Mouse (Mus musculus) MEL (cell line): ENCODE measurements around the gene Ski. TPM values are rescaled to one million over a fixed set of nuclear protein-coding genes. Genes with fewer than 3 reads are reported as not detected.

Experiments used
- DNase-seq: peaks from one replicate; pipeline ENCODE4 v3.0.0; 2011; ENCODE audit warnings: low read depth, low spot score
- H3K27ac ChIP-seq: 2 replicates; pipeline ENCODE4 v1.5.1; 2012; ENCODE audit warnings: low read depth, mild to moderate bottlenecking, control low read depth, low read length, moderate library complexity; ENCODE audit not compliant: control insufficient read depth
- H3K27me3 ChIP-seq, 2 experiments: fragments of 150-350 bp in 1 of 2; sonication (generic) in 1 of 2; 2 replicates each; pipeline ENCODE4 v1.6.1; 2012; ENCODE audit warnings: low read length in 2 of 2, mild to moderate bottlenecking in 2 of 2, improper control_type of control experiment in 1 of 2, moderate library complexity in 1 of 2; ENCODE audit not compliant: insufficient read depth in 2 of 2, control insufficient read depth in 1 of 2
- H3K36me3 ChIP-seq, 2 experiments: 2 replicates each; pipeline ENCODE4 v1.6.1; 2012 to 2014; ENCODE audit warnings: low read length in 2 of 2, improper control_type of control experiment in 1 of 2, inconsistent platforms in 1 of 2, mild to moderate bottlenecking in 1 of 2; ENCODE audit not compliant: insufficient read depth in 2 of 2, control insufficient read depth in 1 of 2
- H3K4me1 ChIP-seq, 2 experiments: fragments of 150-350 bp in 1 of 2; sonication (generic) in 1 of 2; 2 replicates each; pipeline ENCODE4 v1.6.1; 2012; ENCODE audit warnings: low read length in 2 of 2, improper control_type of control experiment in 1 of 2, mild to moderate bottlenecking in 1 of 2; ENCODE audit not compliant: insufficient read depth in 2 of 2, control insufficient read depth in 1 of 2
- H3K4me3 ChIP-seq, 2 experiments: fragments of 150-350 bp in 1 of 2; sonication (generic) in 1 of 2; 2 replicates each; pipeline ENCODE4 v1.5.1; 2012; ENCODE audit warnings: low read depth in 2 of 2, low read length in 2 of 2, mild to moderate bottlenecking in 2 of 2, moderate library complexity in 2 of 2, control low read depth in 1 of 2, improper control_type of control experiment in 1 of 2; ENCODE audit not compliant: control insufficient read depth in 1 of 2, insufficient read depth in 1 of 2
- H3K79me2 ChIP-seq: 2 replicates; pipeline ENCODE4 v1.6.1; 2012; ENCODE audit warnings: mild to moderate bottlenecking, low read length, moderate library complexity; ENCODE audit not compliant: control insufficient read depth, poor library complexity, insufficient read depth
- H3K9ac ChIP-seq: 2 replicates; pipeline ENCODE4 v1.6.1; 2012; ENCODE audit warnings: low read depth, mild to moderate bottlenecking, control low read depth, low read length, moderate library complexity; ENCODE audit not compliant: control insufficient read depth, poor library complexity, severe bottlenecking
- H3K9me3 ChIP-seq: fragments of 150-350 bp; sonication (generic); replicated peaks from 2 replicates; pipeline ENCODE4 v1.6.1; 2012; ENCODE audit warnings: mild to moderate bottlenecking, low read length, improper control_type of control experiment, moderate library complexity; ENCODE audit not compliant: insufficient read depth
- BHLHE40 ChIP-seq: IDR thresholded peaks from 2 replicates; pipeline ENCODE4 v1.6.1; 2012; ENCODE audit warnings: low read depth, mild to moderate bottlenecking, inconsistent platforms, low read length, improper control_type of control experiment, borderline replicate concordance
- ELF1 ChIP-seq: IDR thresholded peaks from 2 replicates; pipeline ENCODE4 v1.6.1; 2014; ENCODE audit warnings: low read depth, mild to moderate bottlenecking, inconsistent platforms, low read length, improper control_type of control experiment, moderate library complexity
- EP300 ChIP-seq, 2 experiments: IDR thresholded peaks; 2 replicates each; pipeline ENCODE4 v1.6.1; 2011; ENCODE audit warnings: improper control_type of control experiment in 2 of 2, low read length in 2 of 2, low read depth in 1 of 2, mild to moderate bottlenecking in 1 of 2
- ETS1 ChIP-seq: IDR thresholded peaks from 2 replicates; pipeline ENCODE4 v1.6.1; 2012; ENCODE audit warnings: low read depth, mild to moderate bottlenecking, inconsistent platforms, low read length, improper control_type of control experiment, moderate library complexity
- GATA1 ChIP-seq: IDR thresholded peaks from 2 replicates; pipeline ENCODE4 v1.6.1; 2011; ENCODE audit warnings: low read depth, low read length, improper control_type of control experiment
- HCFC1 ChIP-seq: IDR thresholded peaks from 2 replicates; pipeline ENCODE4 v1.6.1; 2012; ENCODE audit warnings: low read depth, mild to moderate bottlenecking, inconsistent platforms, low read length, improper control_type of control experiment, moderate library complexity
- JUND ChIP-seq: IDR thresholded peaks from 2 replicates; pipeline ENCODE4 v1.6.1; 2011; ENCODE audit warnings: low read depth, mild to moderate bottlenecking, improper control_type of control experiment, low read length
- KAT2A ChIP-seq: conservative IDR thresholded peaks from 2 replicates; pipeline ENCODE4 v1.6.1; 2012; ENCODE audit warnings: low read depth, low read length, improper control_type of control experiment, inconsistent platforms
- MAX ChIP-seq: IDR thresholded peaks from 2 replicates; pipeline ENCODE4 v1.6.1; 2011; ENCODE audit warnings: low read length, improper control_type of control experiment
- MAZ ChIP-seq: IDR thresholded peaks from 2 replicates; pipeline ENCODE4 v1.6.1; 2012; ENCODE audit warnings: low read depth, mild to moderate bottlenecking, inconsistent platforms, low read length, improper control_type of control experiment
- MEF2A ChIP-seq: IDR thresholded peaks from 2 replicates; pipeline ENCODE4 v1.6.1; 2014; ENCODE audit warnings: low read depth, mild to moderate bottlenecking, inconsistent platforms, low read length, improper control_type of control experiment; ENCODE audit not compliant: poor library complexity, insufficient replicate concordance, severe bottlenecking; ENCODE audit errors: extremely low read depth
- MXI1 ChIP-seq: IDR thresholded peaks from 2 replicates; pipeline ENCODE4 v1.6.1; 2011; ENCODE audit warnings: mild to moderate bottlenecking, low read depth, low read length, improper control_type of control experiment
- POLR2AphosphoS2 ChIP-seq: IDR thresholded peaks from 2 replicates; pipeline ENCODE4 v1.6.1; 2011; ENCODE audit warnings: low read length, improper control_type of control experiment
- POLR2AphosphoS5 ChIP-seq: IDR thresholded peaks from 2 replicates; pipeline ENCODE4 v1.6.1; 2012; ENCODE audit warnings: low read depth, borderline replicate concordance, mild to moderate bottlenecking, inconsistent platforms, low read length, moderate library complexity, mixed read lengths
- RCOR1 ChIP-seq: IDR thresholded peaks from 2 replicates; pipeline ENCODE4 v1.6.1; 2012; ENCODE audit warnings: low read depth, mild to moderate bottlenecking, inconsistent platforms, low read length, improper control_type of control experiment
- SIN3A ChIP-seq: IDR thresholded peaks from 2 replicates; pipeline ENCODE4 v1.6.1; 2012; ENCODE audit warnings: low read length, improper control_type of control experiment, inconsistent platforms
- SMC3 ChIP-seq: IDR thresholded peaks from 2 replicates; pipeline ENCODE4 v1.6.1; 2011; ENCODE audit warnings: low read depth, low read length, improper control_type of control experiment
- TAL1 ChIP-seq: IDR thresholded peaks from 2 replicates; pipeline ENCODE4 v1.6.1; 2012; ENCODE audit warnings: mild to moderate bottlenecking, inconsistent platforms, low read length, moderate library complexity, mixed read lengths
- TBP ChIP-seq: IDR thresholded peaks from 2 replicates; pipeline ENCODE4 v1.8.0; 2011; ENCODE audit warnings: low read depth, low read length, improper control_type of control experiment
- TCF12 ChIP-seq: IDR thresholded peaks from 2 replicates; pipeline ENCODE4 v1.6.1; 2014; ENCODE audit warnings: low read depth, mild to moderate bottlenecking, inconsistent platforms, low read length, improper control_type of control experiment, moderate library complexity
- USF1 ChIP-seq: IDR thresholded peaks from 2 replicates; pipeline ENCODE4 v1.6.1; 2014; ENCODE audit warnings: low read depth, mild to moderate bottlenecking, inconsistent platforms, low read length, improper control_type of control experiment, moderate library complexity
- USF2 ChIP-seq, 2 experiments: IDR thresholded peaks; 2 replicates each; pipeline ENCODE4 v1.6.1; 2011 to 2012; ENCODE audit warnings: improper control_type of control experiment in 2 of 2, low read length in 2 of 2, borderline replicate concordance in 1 of 2, inconsistent platforms in 1 of 2, low read depth in 1 of 2, mild to moderate bottlenecking in 1 of 2; ENCODE audit not compliant: insufficient read depth in 1 of 2
- ZC3H11A ChIP-seq: IDR thresholded peaks from 2 replicates; pipeline ENCODE4 v1.6.1; 2012; ENCODE audit warnings: low read depth, mild to moderate bottlenecking, inconsistent platforms, low read length, improper control_type of control experiment
- ZMIZ1 ChIP-seq: IDR thresholded peaks from 2 replicates; pipeline ENCODE4 v1.6.1; 2012; ENCODE audit warnings: low read depth, mild to moderate bottlenecking, inconsistent platforms, low read length, improper control_type of control experiment, moderate library complexity
- ZNF384 ChIP-seq: IDR thresholded peaks from 2 replicates; pipeline ENCODE4 v1.6.1; 2012; ENCODE audit warnings: low read depth, mild to moderate bottlenecking, inconsistent platforms, low read length, improper control_type of control experiment
- polyA plus RNA-seq, 2 experiments: library from polyadenylated mRNA; stranded (reverse) in 1 of 2; unstranded in 1 of 2; fragments of >175 nt in 1 of 2; fragments of >200 nt in 1 of 2; gene quantifications; 2 replicates each; pipeline versions ENCODE4 v1.2.1 to v1.2.4; 2012; ENCODE audit warnings: low replicate concordance in 2 of 2, low read depth in 1 of 2; ENCODE audit not compliant: insufficient read length in 2 of 2, insufficient read depth in 1 of 2, missing spikeins in 1 of 2
- total RNA-seq: library from RNA; depleted of rRNA; stranded (reverse); fragments of 300-350 nt; gene quantifications from 2 replicates; pipeline ENCODE4 v1.2.3, GENCODE M21; 2012

The Ski gene
- total and polyA plus RNA-seq, 3 experiments, result 6.9 to 16.1 TPM; not detected in 1

DNA sequence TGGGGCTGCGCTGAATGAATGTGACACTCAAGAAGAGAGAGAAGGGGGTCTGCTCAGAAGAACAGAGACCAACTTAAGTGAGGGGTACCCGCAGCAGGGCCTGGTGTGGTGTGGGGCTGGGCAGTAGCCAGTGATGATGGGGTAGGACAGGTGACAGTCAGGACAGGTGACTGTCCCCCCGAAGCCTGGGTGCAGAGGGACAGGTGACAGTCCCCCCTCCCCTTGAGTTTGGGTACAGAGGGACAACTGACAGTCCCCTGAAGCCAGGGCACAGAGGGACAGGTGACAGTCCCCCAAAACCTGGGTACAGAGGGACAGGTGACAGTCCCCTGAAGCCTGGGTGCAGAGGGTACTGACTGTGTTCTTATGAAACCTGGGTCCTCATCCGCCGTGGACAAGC is 96.2 kb downstream of the Ski start:
- H3K36me3 ChIP-seq, result peaks cover 0 to 10% of the 10 kb centered on the region in 2 experiments; a peak in 2 of 4 replicates
- TF ChIP-seq POLR2AphosphoS2 (no peak), SIN3A (no peak), JUND (no peak), POLR2AphosphoS5 (no peak), SMC3 (no peak), USF1 (no peak), ELF1 (no peak), ZC3H11A (no peak), TAL1 (no peak)

DNA sequence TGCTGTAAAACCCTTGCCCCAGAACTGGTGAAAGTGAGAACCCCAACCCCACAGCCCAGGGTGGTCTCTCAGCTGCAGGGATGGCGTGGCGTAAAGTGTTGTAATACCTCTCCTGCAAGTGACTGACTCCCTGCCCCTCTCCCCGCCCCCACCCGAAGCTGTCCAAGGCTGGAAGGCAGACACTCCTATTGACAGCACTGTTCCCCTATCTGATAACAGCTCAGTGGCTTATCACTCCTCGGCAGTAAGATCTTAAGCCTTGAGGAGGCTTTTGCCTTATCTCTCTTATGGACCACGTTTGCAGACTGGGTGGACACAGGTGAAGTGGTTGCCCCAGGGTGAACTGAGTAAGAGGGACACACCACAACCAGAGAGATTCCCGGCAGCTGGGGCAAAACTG is 97.1 kb downstream of the Ski start:
- peaks cover 0 to 17% of the 10 kb centered on the region in 2 experiments; a peak in 2 of 4 replicates for H3K36me3 ChIP-seq
- no peak overlapping the region for H3K9ac ChIP-seq
- no peaks in the 10 kb centered on the region for H3K27me3 ChIP-seq
- H3K4me3 ChIP-seq, result no peak overlapping the region
- H3K79me2 ChIP-seq, result no peaks in the 10 kb centered on the region
- no peak overlapping the region for H3K27ac ChIP-seq
- TF ChIP-seq EP300 (IDR thresholded peaks at IDR 0.05; ENCODE audit: low read depth in 1 of 2, low read length in 2 of 2) (peak in 1 of 2 experiments; percentile 60; a peak in 3 of 4 replicates), ZNF384 (no peak), USF1 (no peak), ZC3H11A (no peak), POLR2AphosphoS5 (no peak), RCOR1 (no peak), ZMIZ1 (no peak), TAL1 (no peak), ELF1 (no peak), KAT2A (no peak), MAZ (0 out of 2 replicates have a peak, but pooled peaks have one; percentile 25), TBP (no peak), MEF2A (no peak), MAX (no peak), ETS1 (0 out of 2 replicates have a peak, but pooled peaks have one; percentile 23), HCFC1 (no peak), USF2 (IDR thresholded peaks at IDR 0.05; ENCODE audit: borderline replicate concordance in 1 of 2, insufficient read depth in 1 of 2, low read depth in 1 of 2, low read length in 2 of 2) (no peak), MXI1 (no peak), TCF12 (peak; percentile 67), BHLHE40 (no peak), GATA1 (peak; percentile 76)
- DNase-seq, result no peak
- H3K4me1 ChIP-seq, result peaks cover 14 to 42% of the 10 kb centered on the region in 2 experiments
- no peaks in the 10 kb centered on the region for H3K9me3 ChIP-seq

More for the DNA sequence above, 96.2 kb downstream of the Ski start:
- H3K9me3 ChIP-seq, result no peaks in the 10 kb centered on the region
- H3K27ac ChIP-seq, result no peak overlapping the region
- H3K79me2 ChIP-seq, result no peaks in the 10 kb centered on the region
- DNase-seq, result no peak
- H3K9ac ChIP-seq, result no peak overlapping the region
- H3K4me3 ChIP-seq, result no peak overlapping the region
- H3K27me3 ChIP-seq, result no peaks in the 10 kb centered on the region
- H3K4me1 ChIP-seq, result peaks cover 8 to 33% of the 10 kb centered on the region in 2 experiments; a peak in 3 of 4 replicates
